Mouse (Mus musculus) urinary bladder, postnatal 14 days (tissue): ENCODE measurements at regions not wholly inside any gene's neighbourhood (a gene's known extent, or its start where the extent isn't known, plus 50 kb on each side); places are given as distances from the start of the nearest gene placed in this dataset.

Experiments used
- DNase-seq: peaks from one replicate; pipeline ENCODE4 v3.0.0; 2021; ENCODE audit warnings: low spot score

DNA sequence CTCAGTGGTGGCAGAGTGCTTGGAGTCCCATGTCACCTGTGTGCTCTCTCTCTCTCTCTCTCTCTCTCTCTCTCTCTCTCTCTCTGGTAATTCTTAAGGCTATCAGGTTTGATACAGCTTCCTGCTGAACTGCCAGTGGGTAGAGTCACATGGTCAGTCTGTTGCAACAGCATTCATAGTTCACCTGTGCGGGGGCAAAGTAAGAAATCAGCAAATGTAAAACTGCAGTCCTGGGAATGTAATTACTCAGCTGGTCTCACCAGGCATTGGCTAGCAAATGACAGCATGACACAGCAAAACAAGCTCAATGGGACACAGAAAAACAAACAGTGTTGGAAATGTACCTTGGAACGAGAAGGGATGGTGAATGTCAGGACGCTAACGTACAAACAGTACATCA lies 422.7 kb downstream of the Ppargc1a start:
- no peak for DNase-seq

GRCm38 (mm10) chr5:51125091-51125490 lies 442.4 kb downstream of the Ppargc1a start:
- DNase-seq: no peak

- no peak for DNase-seq
These were observed 457.5 kb downstream of the Ppargc1a start for GRCm38 (mm10) chr5:51110006-51110405.

DNA sequence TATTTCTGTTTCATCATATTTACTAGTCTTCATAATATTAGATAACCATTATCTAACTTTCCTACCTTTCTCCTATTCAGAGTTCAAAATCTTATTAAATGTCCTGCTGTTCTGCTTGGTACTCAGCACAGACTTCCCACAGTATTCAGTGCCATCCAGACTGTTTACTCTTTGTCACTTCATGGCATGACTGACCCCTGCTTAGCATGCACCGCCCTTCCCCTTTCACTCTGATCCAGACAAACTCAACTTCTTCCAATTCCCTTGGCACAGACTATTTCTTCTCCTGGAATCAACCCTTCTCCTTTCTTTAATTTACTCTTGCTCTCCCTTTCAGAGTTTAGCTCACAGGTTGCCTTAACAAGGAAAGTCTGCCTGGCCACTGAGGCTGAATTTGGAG lies 458.8 kb downstream of the Ppargc1a start:
- DNase-seq: no peak

DNA sequence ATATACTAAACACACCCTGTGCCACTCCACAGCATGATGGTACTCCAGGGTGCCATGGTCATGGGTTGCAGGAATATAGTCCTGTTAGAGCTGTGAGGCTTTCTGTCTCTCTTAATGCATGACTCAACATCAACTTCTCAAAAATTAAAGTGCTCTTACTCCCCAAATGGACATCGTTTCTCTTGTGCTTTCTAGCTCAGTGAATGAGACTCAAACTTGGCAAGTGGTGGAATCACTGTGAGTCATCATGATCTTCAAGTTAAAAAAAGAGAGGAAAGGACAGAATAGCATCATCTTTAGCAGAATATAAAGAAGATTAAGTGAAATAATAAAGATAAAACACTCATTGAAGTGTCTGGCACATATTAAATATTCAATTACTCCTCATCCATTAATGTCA lies 459.3 kb downstream of the Ppargc1a start:
- DNase-seq: no peak

DNA sequence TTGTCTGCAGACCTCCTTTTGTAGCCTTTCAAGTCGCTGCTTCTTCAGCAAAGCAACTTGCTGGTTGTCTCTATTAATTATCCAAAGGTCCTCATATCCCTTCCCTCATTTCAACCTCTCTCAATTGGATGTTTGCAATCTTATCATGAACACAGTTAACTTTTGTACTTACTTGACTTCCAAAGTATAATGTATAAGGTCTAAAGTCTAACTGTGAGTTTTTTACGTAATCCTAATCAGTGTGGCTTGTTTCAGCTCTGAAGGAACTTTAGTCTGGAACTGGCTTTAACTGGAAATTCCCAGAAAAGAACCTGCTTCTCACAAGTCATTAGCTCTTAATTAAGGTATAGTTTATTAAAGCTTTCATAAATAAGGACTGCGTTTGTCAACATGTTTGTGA lies 467.6 kb downstream of the Ppargc1a start:
- no peak for DNase-seq

DNA sequence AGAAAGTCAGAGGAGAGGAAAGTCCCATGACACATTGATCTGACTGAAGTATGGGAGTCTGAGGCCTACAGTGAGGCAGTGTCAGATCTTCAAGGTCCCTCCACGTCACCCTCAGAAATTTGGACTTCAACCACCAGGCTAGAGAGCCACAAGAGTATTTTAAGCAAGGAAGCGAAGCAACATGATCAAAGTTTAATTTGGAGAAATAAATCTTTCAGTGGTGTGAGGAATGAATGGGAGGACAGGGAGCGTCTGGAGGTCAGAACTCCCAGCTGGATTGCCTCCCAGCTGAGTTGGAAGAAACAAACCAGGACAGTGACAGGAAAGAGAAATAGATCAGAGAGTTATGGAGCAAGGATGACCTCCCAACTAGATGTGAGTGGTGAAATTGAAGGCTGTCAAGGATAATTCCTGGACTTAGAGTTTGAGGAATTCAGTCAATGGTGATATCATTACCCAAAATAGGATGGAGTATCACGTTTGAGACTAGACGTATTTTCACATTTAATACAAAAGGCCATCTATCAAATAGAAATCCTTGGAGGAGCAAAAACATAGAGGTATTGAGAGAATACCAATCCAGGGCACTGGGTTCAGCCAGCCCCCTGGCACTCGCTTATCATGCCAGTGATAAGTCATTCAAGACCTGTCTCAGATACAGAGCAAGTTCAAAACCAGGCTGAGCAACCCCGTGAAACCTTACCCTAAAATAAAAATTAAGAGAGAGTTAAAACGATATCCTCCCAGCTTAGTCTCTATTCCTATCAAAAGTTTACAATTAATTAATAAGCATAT lies 494.7 kb downstream of the Ppargc1a start:
- DNase-seq: no peak

DNA sequence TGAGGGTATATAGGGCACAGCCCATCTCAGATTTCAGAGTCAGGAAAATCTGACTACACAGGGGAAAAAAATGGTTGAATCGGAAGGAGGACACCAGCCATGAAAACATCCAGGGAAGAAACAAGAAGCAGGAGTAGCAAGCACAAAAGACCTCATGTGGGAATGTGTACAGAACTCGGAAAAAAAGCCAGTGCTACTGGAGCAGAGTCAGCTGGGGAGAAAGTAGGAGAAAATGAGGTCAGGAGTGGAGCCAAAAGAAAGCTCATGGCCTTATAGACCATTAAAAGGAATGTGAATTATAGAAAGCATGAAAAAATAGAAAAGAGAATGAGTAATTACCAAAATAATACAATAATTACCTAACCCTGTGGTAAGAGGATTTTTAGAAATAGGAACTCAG lies 495.4 kb downstream of the Ppargc1a start:
- no peak for DNase-seq

DNA sequence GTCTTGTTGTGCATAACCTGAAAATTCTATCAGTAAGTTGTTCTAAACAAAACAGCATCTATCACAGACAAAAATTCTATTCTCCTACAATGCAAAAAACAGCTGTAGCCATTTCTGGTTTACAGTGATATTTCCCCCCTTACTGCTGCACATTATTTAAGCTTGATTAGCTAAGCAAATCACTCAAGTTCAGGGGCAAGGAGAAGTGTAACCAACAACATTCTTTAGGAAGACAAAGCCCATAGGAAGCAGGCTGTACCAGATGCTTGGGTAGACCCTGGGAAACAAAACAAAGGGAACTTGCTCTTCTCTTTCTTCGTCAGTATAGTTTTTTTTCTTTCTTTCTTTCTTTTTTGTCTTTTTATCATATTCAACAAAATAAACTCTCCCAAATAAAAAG lies 497.9 kb downstream of the Ppargc1a start:
- DNase-seq: no peak

DNA sequence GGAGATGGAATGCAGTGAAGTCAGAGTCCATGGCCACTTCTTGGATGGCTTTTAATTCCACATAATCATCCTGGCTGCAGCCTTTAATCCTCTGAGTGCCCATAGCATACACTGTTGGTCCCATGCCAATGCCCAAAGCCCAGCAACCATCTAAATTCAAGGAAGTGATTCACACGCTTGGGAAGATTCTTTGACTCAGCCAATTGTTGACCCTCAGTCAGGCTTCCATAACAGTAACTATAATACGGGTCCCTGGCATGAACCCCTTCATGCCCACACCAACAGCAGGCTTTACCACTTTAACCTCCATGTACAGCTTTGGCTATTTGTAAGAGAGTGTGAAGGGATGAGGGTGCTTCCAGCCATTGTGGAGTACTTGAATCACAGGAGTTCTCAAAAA lies 521.7 kb downstream of the Ppargc1a start:
- DNase-seq: no peak

DNA sequence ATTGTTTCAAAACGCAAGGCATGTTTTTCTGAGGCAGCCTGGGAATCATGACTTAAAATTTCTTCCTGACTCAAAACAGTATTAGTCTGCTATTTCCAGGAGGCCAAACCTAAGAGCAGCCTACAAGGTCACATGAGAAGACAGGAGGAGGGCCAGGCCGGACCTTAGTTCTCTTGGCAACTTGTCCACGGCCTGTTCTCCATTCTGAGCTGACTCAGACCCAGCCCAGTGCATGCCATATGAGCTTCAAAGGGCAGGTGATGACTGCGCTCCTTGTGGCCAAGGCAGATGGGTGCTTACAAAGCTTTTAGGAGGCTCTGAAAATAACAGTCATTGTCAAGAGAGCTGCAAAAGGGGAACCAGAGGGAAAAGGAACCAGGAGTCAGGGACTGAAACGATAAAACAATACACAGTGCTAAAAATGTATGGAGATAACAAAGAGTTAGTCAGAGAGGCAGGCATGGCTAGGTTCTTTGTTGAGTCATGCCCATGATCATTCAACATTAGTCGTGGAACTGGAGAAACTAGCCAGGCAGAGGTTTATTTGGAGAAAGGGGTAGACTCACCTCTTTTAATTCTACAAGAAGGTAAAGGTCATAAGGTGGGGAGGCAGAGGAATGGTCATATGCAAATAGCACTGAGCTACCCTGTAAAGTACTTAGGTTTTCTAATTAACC lies 525.8 kb downstream of the Ppargc1a start:
- peak; percentile 24 for DNase-seq

- no peak for DNase-seq
These were observed 526.6 kb downstream of the Ppargc1a start for GRCm38 (mm10) chr5:51040926-51041325.

DNA sequence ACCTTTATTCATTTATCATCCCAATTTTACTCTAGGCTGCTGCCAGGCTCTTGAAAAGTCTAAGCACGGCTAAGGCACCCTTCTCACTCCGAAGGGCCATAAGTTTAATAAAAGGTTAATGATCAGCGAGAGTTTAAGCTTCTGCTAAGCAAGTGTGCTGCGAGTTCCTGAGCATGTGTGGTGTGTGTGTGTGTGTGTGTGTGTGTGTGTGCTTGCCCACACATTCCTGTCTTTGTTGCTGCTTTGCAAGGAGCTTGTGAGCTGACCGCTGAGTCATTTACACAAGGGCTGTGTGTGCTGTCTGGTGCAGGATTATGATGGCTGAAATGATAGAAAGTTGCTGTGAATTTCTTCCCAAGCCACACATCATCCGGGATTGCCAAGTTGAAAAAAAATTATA lies 527.1 kb downstream of the Ppargc1a start:
- peak; percentile 4 for DNase-seq

DNA sequence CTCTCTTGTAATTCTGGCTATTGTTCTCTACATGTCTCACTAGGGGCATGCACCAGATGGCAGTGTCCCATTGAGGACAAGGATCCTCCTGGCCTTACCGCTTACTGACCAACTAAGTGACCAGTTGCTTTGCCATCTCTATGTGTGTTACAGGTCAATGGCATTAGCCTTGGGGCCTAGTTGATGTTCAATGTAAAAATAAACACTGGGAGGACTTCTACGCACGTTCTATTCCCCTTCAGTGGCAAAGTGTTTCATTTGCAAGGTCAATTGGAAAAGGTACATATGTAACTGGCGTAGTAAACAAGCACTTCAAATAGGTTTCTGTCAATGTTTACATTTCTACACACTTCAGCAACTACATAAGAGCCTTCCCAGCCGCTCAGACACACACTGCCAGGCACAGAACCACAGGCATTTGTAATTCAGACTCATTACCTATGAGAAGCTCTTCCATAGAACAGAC lies 527.8 kb downstream of the Ppargc1a start:
- DNase-seq: peak; percentile 33

GRCm38 (mm10) chr5:51036450-51036990 lies 531.0 kb downstream of the Ppargc1a start:
- no peak for DNase-seq

DNA sequence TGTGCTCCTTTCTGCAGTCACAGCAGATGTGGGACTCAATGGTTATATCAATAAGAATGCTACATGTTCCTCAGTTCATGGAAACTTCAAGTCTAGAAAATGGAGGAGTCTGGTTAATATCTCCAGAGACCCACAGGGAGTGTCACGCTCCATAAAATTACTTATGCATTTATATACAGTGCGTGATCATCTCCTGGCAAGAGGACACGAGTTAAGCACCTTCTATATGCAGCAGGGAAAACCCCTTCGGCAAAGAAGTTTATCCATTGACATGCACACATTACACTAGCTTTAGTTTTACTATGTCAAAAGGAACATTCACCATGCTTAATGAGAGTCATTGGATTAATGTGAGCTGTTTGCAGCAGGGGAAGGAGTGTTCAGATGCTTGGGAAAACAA lies 538.6 kb downstream of the Ppargc1a start:
- DNase-seq: no peak

GRCm38 (mm10) chr5:50990822-50991537 lies 576.5 kb downstream of the Ppargc1a start:
- no peak for DNase-seq
